Mouse (Mus musculus) liver, adult 2 months (tissue): ENCODE measurements at regions not wholly inside any gene's neighbourhood (a gene's known extent, or its start where the extent isn't known, plus 50 kb on each side); places are given as distances from the start of the nearest gene placed in this dataset.

Experiments used
- CTCF ChIP-seq: fragments of 200-500 bp; IDR thresholded peaks from 2 replicates; pipeline ENCODE4 v1.5.1; 2011; ENCODE audit warnings: low read depth, low read length, control low read depth
- POLR2A ChIP-seq: fragments of 200-500 bp; IDR thresholded peaks from 2 replicates; pipeline ENCODE4 v1.6.1; 2011; ENCODE audit warnings: low read length, control low read depth; ENCODE audit not compliant: insufficient read depth; ENCODE audit errors: extremely low read depth

DNA sequence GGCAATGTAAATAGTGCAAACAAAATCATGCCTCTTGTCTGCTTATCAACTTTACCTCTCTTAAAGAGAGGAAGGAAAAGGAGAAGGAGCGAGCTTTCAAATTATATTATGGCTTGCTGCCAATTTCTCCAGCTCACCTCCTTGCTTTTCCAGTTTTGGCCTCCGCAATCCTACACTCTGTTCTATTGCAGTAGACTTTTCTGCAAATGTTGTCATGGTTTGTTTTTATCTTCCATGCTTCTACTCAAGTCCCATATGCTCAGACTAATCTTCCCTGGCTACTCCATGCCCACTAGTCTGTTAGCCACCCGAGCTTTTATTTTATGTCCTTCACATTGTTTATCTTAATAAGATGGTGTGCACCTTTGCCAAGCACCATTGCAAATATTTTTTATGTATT lies 168.0 kb upstream of the Osr1 start:
- TF ChIP-seq CTCF (no peak), POLR2A (no peak)
